Mouse (Mus musculus) embryonic fibroblast, embryonic 13.5 days (primary cell): ENCODE data around the gene Epha3.

Experiments used
- CTCF ChIP-seq: IDR thresholded peaks from 2 replicates; pipeline ENCODE4 v1.5.1; 2011; ENCODE audit warnings: mild to moderate bottlenecking, control low read depth, low read length, moderate library complexity, borderline replicate concordance; ENCODE audit not compliant: insufficient read depth
- POLR2A ChIP-seq: IDR thresholded peaks from 2 replicates; pipeline ENCODE4 v1.6.1; 2011; ENCODE audit warnings: low read depth, mild to moderate bottlenecking, control low read depth, low read length, moderate library complexity

- TF ChIP-seq CTCF (no peak), POLR2A (no peak)
These were observed 238.7 kb downstream of the Epha3 start for GRCm38 (mm10) chr16:63625229-63625628.
